Mouse (Mus musculus): Measurements from ENCODE around the gene Nr5a1.

DNA sequence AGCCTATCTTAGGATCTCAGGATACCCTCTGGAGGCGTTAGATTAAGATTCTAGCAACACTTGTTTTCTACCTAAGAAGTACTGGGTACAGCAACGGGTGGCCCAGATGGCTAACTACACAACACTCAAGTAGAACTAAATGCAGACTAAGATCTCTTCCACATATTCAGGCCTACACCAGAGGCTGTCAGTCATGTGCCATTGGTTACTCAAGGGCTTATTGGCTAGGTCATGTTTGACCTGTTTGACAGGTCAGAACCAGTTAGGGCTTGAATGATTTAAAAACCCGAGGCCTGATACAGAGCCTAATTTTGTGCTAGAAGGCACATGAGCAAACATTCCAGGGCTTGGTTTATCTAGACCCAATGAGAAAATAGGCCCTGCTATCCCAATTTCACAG is 25.5 kb upstream of the Nr5a1 start:
- TF ChIP-seq CTCF (conservative IDR thresholded peaks at IDR 0.05; ENCODE audit: low read length), result no peak
- no peak for TF ChIP-seq NANOG (IDR thresholded peaks at IDR 0.05; ENCODE audit: borderline replicate concordance, low read length)
- no peak for TF ChIP-seq POU5F1 (IDR thresholded peaks at IDR 0.05; ENCODE audit: borderline replicate concordance, low read length)

Measured in E14TG2a.4 (cell line).